Mouse (Mus musculus) bone marrow macrophage, adult 2 months (primary cell): ENCODE measurements at regions not wholly inside any gene's neighbourhood (a gene's known extent, or its start where the extent isn't known, plus 50 kb on each side); places are given as distances from the start of the nearest gene placed in this dataset.

ENCODE experiments used
- CTCF ChIP-seq: IDR thresholded peaks from 2 replicates; pipeline ENCODE4 v1.5.1; 2012; ENCODE audit warnings: low read depth, mild to moderate bottlenecking, low read length, moderate library complexity
- POLR2A ChIP-seq: IDR thresholded peaks from 2 replicates; pipeline ENCODE4 v1.6.1; 2012; ENCODE audit warnings: mild to moderate bottlenecking, low read depth, low read length, borderline replicate concordance

DNA sequence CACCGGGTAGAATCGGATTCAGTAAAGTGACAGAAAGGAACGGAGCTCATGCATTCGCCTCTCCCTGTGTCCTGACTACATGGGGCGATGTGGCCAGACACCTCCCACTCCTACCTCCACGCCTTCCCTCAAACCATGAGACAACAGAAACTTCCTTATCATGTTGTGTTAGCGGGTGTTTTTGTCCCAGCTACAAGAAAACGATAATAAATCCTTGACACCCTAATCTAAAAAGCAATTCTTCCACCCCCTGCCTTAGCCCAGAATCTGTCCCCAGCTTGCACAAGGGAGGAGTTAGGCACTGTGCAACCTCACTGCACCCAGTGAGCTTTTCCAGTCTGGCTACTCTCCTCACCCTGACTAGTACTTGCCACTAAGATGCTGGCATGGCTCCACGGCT lies 72.9 kb upstream of the Atl2 start:
- TF ChIP-seq CTCF (no peak), POLR2A (no peak)
